Mouse (Mus musculus): Measurements from ENCODE around the gene Mgat4b. TPM values are rescaled to one million over a fixed set of nuclear protein-coding genes. Genes with fewer than 3 reads are reported as not detected.

The Mgat4b gene
- polyA plus RNA-seq, 1 experiment from 2014 or later, result 40.7 TPM

- peaks cover 44% of the 10 kb centered on the region for H3K27me3 ChIP-seq
- no peak overlapping the region for H3K9ac ChIP-seq (replicated peaks)
- H3K27ac ChIP-seq (replicated peaks), result no peak overlapping the region
- H3K36me3 ChIP-seq, result peaks cover under 1% of the 10 kb centered on the region; the same call in 1 of the 2 replicates
- 91% methylated on average over 7 of the region's 7 CpGs for WGBS
- ATAC-seq (ENCODE audit: low FRiP score, low read depth), result no peak
- no peak overlapping the region for H3K4me3 ChIP-seq
- H3K9me3 ChIP-seq, result no peaks in the 10 kb centered on the region
- no peak overlapping the region for H3K4me2 ChIP-seq (replicated peaks)
- H3K4me1 ChIP-seq, result peaks cover 11% of the 10 kb centered on the region
Measured at GRCm38 (mm10) chr11:50240235-50240911, 29.7 kb downstream of the Mgat4b start.

- H3K9ac ChIP-seq (replicated peaks), result no peak overlapping the region
- H3K36me3 ChIP-seq, result no peaks in the 10 kb centered on the region
- no peak for ATAC-seq (ENCODE audit: low FRiP score, low read depth)
- H3K27ac ChIP-seq (replicated peaks), result no peak overlapping the region
- WGBS, result 76% methylated on average over 6 of the region's 6 CpGs
- H3K4me2 ChIP-seq (replicated peaks), result no peak overlapping the region
- no peaks in the 10 kb centered on the region for H3K9me3 ChIP-seq
- no peaks in the 10 kb centered on the region for H3K4me1 ChIP-seq
- peaks cover 9% of the 10 kb centered on the region for H3K27me3 ChIP-seq
- H3K4me3 ChIP-seq, result no peak overlapping the region
Measured at GRCm38 (mm10) chr11:50243926-50244325, 33.2 kb downstream of the Mgat4b start.

DNA sequence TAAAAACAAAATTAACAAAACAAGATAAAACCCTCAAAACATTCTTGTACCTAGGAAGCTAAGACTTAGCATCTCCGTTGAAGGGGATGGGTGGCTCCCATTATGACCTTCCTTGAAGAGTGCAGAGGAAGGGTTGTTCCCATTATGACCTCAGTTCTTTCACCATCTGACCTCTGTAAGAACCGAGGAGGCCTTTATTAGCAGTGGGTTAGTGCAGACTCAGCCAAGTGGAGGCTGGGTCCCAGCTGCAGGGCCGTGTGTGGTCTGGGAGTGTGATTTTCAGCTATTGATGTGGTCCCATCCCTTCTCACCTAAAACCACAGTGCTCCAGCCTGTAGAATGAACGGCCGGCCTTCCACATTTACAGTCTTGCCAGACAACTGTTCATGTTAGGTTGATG is 34.6 kb downstream of the Mgat4b start:
- no peak for ATAC-seq (ENCODE audit: low FRiP score, low read depth)
- Histone ChIP-seq H3K9me3 (no peaks in the 10 kb centered on the region), H3K27me3 (no peaks in the 10 kb centered on the region), H3K4me2 (replicated peaks) (no peak overlapping the region), H3K4me3 (no peak overlapping the region), H3K36me3 (no peaks in the 10 kb centered on the region), H3K4me1 (no peaks in the 10 kb centered on the region), H3K9ac (replicated peaks) (no peak overlapping the region), H3K27ac (replicated peaks) (no peak overlapping the region)
- 68% methylated on average over 5 of the region's 5 CpGs for WGBS

GRCm38 (mm10) chr11:50248473-50249171 is 37.9 kb downstream of the Mgat4b start:
- no peak overlapping the region for H3K27ac ChIP-seq (replicated peaks)
- H3K27me3 ChIP-seq, result no peaks in the 10 kb centered on the region
- H3K9me3 ChIP-seq, result no peaks in the 10 kb centered on the region
- H3K4me3 ChIP-seq, result no peak overlapping the region
- no peaks in the 10 kb centered on the region for H3K4me1 ChIP-seq
- no peaks in the 10 kb centered on the region for H3K36me3 ChIP-seq
- WGBS, result 83% methylated on average over 7 of the region's 7 CpGs
- H3K9ac ChIP-seq (replicated peaks), result no peak overlapping the region
- no peak for ATAC-seq (ENCODE audit: low FRiP score, low read depth)
- no peak overlapping the region for H3K4me2 ChIP-seq (replicated peaks)

- H3K4me1 ChIP-seq, result no peaks in the 10 kb centered on the region
- WGBS, result 77% methylated on average over 3 of the region's 3 CpGs
- no peak overlapping the region for H3K4me3 ChIP-seq
- H3K4me2 ChIP-seq (replicated peaks), result no peak overlapping the region
- no peak overlapping the region for H3K27ac ChIP-seq (replicated peaks)
- no peak for ATAC-seq (ENCODE audit: low FRiP score, low read depth)
- no peak overlapping the region for H3K9ac ChIP-seq (replicated peaks)
- H3K27me3 ChIP-seq, result no peaks in the 10 kb centered on the region
- H3K9me3 ChIP-seq, result no peaks in the 10 kb centered on the region
- peaks cover 14% of the 10 kb centered on the region for H3K36me3 ChIP-seq
Measured at GRCm38 (mm10) chr11:50252166-50252565, 41.5 kb downstream of the Mgat4b start.

DNA sequence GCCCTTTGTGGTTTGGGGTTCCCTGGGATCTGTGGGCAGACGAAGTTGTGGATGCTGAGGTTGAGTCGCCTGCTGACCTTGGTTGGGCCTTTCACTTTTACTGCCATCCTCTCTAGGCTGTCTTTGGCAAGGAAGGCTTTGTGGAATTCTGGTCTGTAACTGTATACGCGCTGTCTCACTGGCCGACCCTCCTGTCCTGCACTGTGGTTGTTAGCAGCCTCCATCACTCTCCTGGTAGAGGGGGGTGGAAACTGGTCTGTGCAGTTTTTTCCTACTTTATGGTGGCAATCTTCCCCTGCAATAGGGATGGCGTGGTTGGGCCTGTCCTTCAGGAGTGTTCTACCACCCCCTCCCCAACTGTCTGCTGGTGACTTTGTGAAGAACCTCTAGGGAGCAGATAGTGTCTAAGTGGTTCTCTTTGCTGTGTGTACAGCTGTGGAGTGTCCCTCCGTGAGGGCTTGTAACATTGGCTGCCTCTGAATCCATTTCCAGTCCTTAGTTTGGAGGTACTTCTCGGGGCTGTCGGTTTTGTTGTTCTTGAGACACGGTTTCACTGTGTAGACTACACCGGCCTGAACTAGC is 42.1 kb downstream of the Mgat4b start:
- Histone ChIP-seq H3K27me3 (no peaks in the 10 kb centered on the region), H3K36me3 (peaks cover 20% of the 10 kb centered on the region), H3K9ac (replicated peaks) (no peak overlapping the region), H3K9me3 (no peaks in the 10 kb centered on the region), H3K27ac (replicated peaks) (no peak overlapping the region), H3K4me1 (no peaks in the 10 kb centered on the region), H3K4me3 (no peak overlapping the region), H3K4me2 (replicated peaks) (no peak overlapping the region)
- WGBS, result 81% methylated on average over 11 of the region's 11 CpGs
- ATAC-seq (ENCODE audit: low FRiP score, low read depth), result no peak

DNA sequence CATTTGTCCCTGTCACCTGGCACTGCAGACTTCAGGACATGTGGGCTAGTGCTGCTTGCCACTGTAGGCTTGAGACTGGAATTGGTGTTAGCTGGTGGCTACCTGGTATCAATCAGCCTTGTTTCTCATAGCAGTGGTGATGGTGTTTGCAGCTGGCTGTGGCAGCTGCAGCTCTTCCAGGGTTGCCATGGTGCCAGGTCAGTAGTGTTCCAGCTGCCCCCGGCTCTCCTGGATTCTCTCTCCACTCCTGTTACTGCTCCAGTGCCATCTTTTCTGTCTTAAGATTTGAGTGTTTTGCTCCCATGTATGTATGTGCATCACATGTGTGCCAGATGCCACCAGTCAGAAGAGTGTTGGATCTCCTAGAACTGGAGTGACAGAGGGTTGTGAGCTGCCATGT is 42.7 kb downstream of the Mgat4b start:
- Histone ChIP-seq H3K4me2 (replicated peaks) (no peak overlapping the region), H3K4me3 (no peak overlapping the region), H3K36me3 (peaks cover 26% of the 10 kb centered on the region), H3K27ac (replicated peaks) (no peak overlapping the region), H3K27me3 (no peaks in the 10 kb centered on the region), H3K9me3 (no peaks in the 10 kb centered on the region), H3K4me1 (no peaks in the 10 kb centered on the region), H3K9ac (replicated peaks) (no peak overlapping the region)
- ATAC-seq (ENCODE audit: low FRiP score, low read depth), result no peak
- 79% methylated on average over 1 of the region's 1 CpGs for WGBS

DNA sequence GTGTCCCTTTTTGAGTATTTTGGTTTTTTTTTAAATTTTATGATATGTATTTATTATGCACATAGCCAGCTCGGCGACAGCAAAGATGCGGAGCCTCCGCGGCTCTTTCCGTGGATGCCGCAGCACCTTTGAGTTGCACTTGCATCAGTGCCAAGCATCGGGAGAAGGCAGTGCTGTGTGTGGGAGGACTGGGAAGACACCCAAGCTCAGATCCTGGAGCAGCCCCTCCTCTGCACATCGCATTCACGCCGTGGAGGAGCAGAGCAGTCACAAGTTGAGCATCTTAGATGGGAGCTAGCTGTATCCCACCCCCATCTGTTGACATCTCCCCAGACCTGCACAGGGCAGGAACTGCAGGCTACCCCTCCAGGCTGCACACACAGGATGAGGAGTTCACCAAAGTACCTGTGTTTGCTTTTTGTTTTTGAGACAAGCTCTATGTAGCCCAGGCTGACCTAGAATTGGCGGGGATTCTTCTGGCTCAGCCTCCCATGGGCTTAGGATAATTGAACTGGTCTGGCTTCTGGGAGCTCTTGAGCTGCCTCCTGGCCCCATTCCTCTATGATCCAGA is 43.4 kb downstream of the Mgat4b start:
- no peak overlapping the region for H3K9ac ChIP-seq (replicated peaks)
- H3K27me3 ChIP-seq, result no peaks in the 10 kb centered on the region
- 0 out of 2 replicates have a peak, but pooled peaks have one; percentile 16 for ATAC-seq (ENCODE audit: low FRiP score, low read depth)
- no peak overlapping the region for H3K4me3 ChIP-seq
- H3K9me3 ChIP-seq, result no peaks in the 10 kb centered on the region
- no peaks in the 10 kb centered on the region for H3K4me1 ChIP-seq
- peaks cover 33% of the 10 kb centered on the region for H3K36me3 ChIP-seq
- 87% methylated on average over 12 of the region's 12 CpGs for WGBS
- H3K27ac ChIP-seq (replicated peaks), result no peak overlapping the region
- H3K4me2 ChIP-seq (replicated peaks), result no peak overlapping the region

DNA sequence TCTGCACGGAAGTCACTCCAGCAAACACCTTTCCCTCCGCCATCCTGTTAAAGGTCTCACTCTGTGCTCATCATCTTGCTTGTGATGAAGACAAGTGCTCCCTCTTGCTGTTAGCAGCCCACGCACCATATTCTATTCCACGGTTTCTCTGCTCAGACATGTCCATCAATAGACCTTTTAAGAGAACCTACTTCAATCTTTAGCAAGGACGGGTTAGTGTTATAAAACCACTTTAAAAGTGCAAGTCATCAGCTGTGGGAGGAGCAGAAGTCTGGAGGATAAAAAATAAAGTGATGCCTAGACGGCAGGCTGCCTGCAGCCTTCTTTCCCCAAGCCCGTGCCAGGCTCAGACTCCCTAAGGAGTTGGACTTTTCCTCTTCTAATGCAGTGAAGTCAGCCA is 45.9 kb downstream of the Mgat4b start:
- no peak for ATAC-seq (ENCODE audit: low FRiP score, low read depth)
- no peak overlapping the region for H3K4me2 ChIP-seq (replicated peaks)
- WGBS, result 93% methylated on average over 7 of the region's 7 CpGs
- no peaks in the 10 kb centered on the region for H3K27me3 ChIP-seq
- H3K9ac ChIP-seq (replicated peaks), result no peak overlapping the region
- H3K4me1 ChIP-seq, result no peaks in the 10 kb centered on the region
- H3K9me3 ChIP-seq, result no peaks in the 10 kb centered on the region
- H3K27ac ChIP-seq (replicated peaks), result no peak overlapping the region
- no peak overlapping the region for H3K4me3 ChIP-seq
- peaks cover 58% of the 10 kb centered on the region for H3K36me3 ChIP-seq

DNA sequence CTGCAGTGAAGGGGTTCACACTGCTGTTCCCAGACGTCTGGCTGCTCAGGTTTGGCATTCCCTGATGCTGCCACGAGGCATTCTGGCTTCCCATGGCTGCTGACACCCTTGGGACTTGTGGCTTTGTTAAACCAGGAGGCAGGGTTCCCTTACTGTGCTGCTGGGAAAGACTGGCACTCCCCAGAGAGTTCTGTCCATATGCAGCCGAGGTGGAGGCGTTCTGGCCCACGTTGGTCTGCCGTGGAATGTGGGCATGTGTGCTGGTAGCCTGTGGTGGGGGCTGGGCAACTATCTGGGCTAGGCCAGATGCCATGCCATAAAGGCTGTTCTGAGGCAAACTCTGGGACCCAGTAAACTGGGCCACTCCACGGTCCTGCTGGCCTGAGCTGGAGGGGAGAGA is 47.6 kb downstream of the Mgat4b start:
- no peak for ATAC-seq (ENCODE audit: low FRiP score, low read depth)
- Histone ChIP-seq H3K27ac (replicated peaks) (no peak overlapping the region), H3K4me2 (replicated peaks) (no peak overlapping the region), H3K36me3 (peaks cover 75% of the 10 kb centered on the region), H3K4me3 (no peak overlapping the region), H3K9ac (replicated peaks) (no peak overlapping the region), H3K27me3 (no peaks in the 10 kb centered on the region), H3K9me3 (no peaks in the 10 kb centered on the region), H3K4me1 (no peaks in the 10 kb centered on the region)
- 86% methylated on average over 7 of the region's 7 CpGs for WGBS

- Histone ChIP-seq H3K4me3 (no peak overlapping the region), H3K4me1 (no peaks in the 10 kb centered on the region), H3K9ac (replicated peaks) (no peak overlapping the region), H3K9me3 (no peaks in the 10 kb centered on the region), H3K36me3 (peaks cover 97% of the 10 kb centered on the region), H3K27me3 (no peaks in the 10 kb centered on the region), H3K27ac (replicated peaks) (no peak overlapping the region), H3K4me2 (replicated peaks) (no peak overlapping the region)
- no peak for ATAC-seq (ENCODE audit: low FRiP score, low read depth)
- 98% methylated on average over 4 of the region's 4 CpGs for WGBS
Measured at GRCm38 (mm10) chr11:50262020-50262419, 51.3 kb downstream of the Mgat4b start.

DNA sequence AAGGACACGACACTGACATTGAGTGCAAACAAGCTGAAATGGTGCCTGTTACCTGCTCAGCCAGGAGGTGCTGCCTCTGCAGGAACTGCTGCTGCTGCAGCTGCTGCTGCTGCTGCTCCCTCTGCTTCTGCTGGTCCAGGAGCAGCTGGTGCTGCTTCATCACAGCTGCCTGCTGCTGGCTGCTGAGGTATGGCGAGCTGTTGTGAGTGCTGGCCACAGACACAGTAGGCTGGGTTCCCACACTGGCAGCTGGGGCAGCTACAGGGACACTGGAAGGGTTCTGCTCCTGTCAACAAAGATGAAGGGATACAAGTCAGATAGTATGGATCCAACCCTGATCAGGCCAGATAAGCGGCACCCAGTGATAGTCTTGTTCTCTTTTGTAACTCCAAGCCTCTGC is 52.5 kb downstream of the Mgat4b start:
- H3K9me3 ChIP-seq, result no peaks in the 10 kb centered on the region
- no peak overlapping the region for H3K9ac ChIP-seq (replicated peaks)
- no peak for ATAC-seq (ENCODE audit: low FRiP score, low read depth)
- H3K4me3 ChIP-seq, result no peak overlapping the region
- H3K27me3 ChIP-seq, result no peaks in the 10 kb centered on the region
- no peak overlapping the region for H3K4me2 ChIP-seq (replicated peaks)
- H3K4me1 ChIP-seq, result no peaks in the 10 kb centered on the region
- peaks cover 94% of the 10 kb centered on the region for H3K36me3 ChIP-seq
- WGBS, result 93% methylated on average over 3 of the region's 3 CpGs
- no peak overlapping the region for H3K27ac ChIP-seq (replicated peaks)

Data from midbrain, embryonic 12.5 days (tissue).